Comparison of ENCODE assay signal across 18 mouse cellular contexts in the genomic region with DNA sequence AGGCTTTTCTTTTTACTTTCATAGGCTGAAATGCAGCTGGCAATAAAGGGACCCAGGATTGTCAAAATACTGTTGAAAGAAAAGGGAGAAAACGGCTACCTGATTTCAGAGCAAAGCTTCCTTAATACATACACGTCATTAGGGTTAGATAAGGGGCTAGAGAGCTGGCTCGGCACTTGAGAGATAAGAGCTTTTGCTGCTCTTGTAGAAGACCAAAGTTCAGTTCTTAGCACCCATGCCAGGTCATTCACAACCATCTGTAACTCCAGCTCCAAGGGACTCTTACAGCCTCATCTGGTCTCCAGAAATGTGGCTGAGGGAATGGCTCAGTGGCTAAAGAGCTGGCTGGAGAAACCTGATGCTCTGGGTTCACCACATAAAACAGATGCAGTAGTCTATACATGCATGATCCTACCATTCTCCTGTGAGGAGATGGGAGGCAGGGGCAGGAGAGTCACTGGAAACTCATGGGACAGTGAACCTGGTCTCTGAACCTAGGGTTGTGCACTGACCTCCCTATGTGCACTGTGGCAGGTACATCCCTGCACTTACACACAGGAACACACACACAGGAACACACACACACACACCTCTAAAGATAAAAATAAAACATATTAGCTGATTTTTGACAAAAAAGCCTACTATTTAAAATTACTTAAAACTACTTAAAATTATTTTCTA.
"Had no signal": no experiment of that assay in that cellular context is flagged by ENCODE, and none has a peak within 500 bp of the region (broad histone marks: within the 10 kb centered on the region; RNA-seq: fewer than 3 reads in every experiment).

No protein-coding gene starts in this region.

- ATAC-seq: inflammation-experienced regulatory T-cells, adult 6 months had no signal

- H3K4me1 ChIP-seq: limb, embryonic 10.5 days; limb, embryonic 13.5 days; liver, embryonic 13.5 days; lung, embryonic 15.5 days had no signal

- H3K9ac ChIP-seq: limb, embryonic 13.5 days; liver, embryonic 13.5 days; lung, embryonic 15.5 days had no signal

- H3K9me3 ChIP-seq: limb, embryonic 10.5 days; limb, embryonic 13.5 days; liver, embryonic 13.5 days; lung, embryonic 15.5 days had no signal

- H3K36me3 ChIP-seq: limb, embryonic 10.5 days; limb, embryonic 13.5 days; liver, embryonic 13.5 days; lung, embryonic 15.5 days had no signal

- H3K4me2 ChIP-seq: limb, embryonic 13.5 days; liver, embryonic 13.5 days; lung, embryonic 15.5 days; midbrain, embryonic 11.5 days had no signal

- H3K4me3 ChIP-seq: limb, embryonic 10.5 days; limb, embryonic 13.5 days; liver, embryonic 13.5 days; lung, embryonic 15.5 days had no signal

- DNase-seq: kidney, adult 2 months; kidney, postnatal 25 days; layer of hippocampus, postnatal 36 days; liver; liver, embryonic 13.5 days; lung, postnatal 10 days; lung, postnatal 36 days; midbrain, embryonic 14.5 days; retina, postnatal 1 day; right cerebral cortex, postnatal 25 days; thymus, adult 18-20 months; thymus, postnatal 36 days had no signal

- H3K27me3 ChIP-seq: limb, embryonic 13.5 days; liver, embryonic 13.5 days; lung, embryonic 15.5 days had no signal

- H3K27ac ChIP-seq: kidney, postnatal 0 days; limb, embryonic 10.5 days; limb, embryonic 13.5 days; liver, embryonic 13.5 days; lung, embryonic 15.5 days had no signal
